Mouse (Mus musculus) CH12.LX (cell line): ENCODE measurements at regions not wholly inside any gene's neighbourhood (a gene's known extent, or its start where the extent isn't known, plus 50 kb on each side); places are given as distances from the start of the nearest gene placed in this dataset.

Experiments used
- DNase-seq: peaks from one replicate; pipeline ENCODE4 v3.0.0-alpha.2; 2013; ENCODE audit errors: extremely low read depth
- H3K27ac ChIP-seq: 2 replicates; pipeline ENCODE4 v1.5.1; 2012; ENCODE audit warnings: low read depth, mild to moderate bottlenecking, control low read depth, moderate library complexity; ENCODE audit not compliant: insufficient read depth
- H3K27me3 ChIP-seq: replicated peaks from 2 replicates; pipeline ENCODE3; 2012; ENCODE audit warnings: inconsistent platforms
- H3K36me3 ChIP-seq, 2 experiments: replicated peaks in 1 of 2; 2 replicates each; pipeline versions ENCODE3 to v1.6.1; 2012; ENCODE audit warnings: inconsistent platforms in 1 of 2, low read length in 1 of 2, mild to moderate bottlenecking in 1 of 2, mixed read lengths in 1 of 2, moderate library complexity in 1 of 2; ENCODE audit not compliant: control insufficient read depth in 1 of 2, insufficient read depth in 1 of 2
- H3K4me1 ChIP-seq, 2 experiments: 2 replicates each; pipeline ENCODE4 v1.6.1; 2012; ENCODE audit warnings: inconsistent platforms in 1 of 2, moderate library complexity in 1 of 2; ENCODE audit not compliant: insufficient read depth in 2 of 2, control insufficient read depth in 1 of 2
- H3K4me2 ChIP-seq: 2 replicates; pipeline ENCODE4 v1.6.1; 2012; ENCODE audit warnings: low read depth, mild to moderate bottlenecking, control low read depth; ENCODE audit not compliant: poor library complexity, insufficient read depth, severe bottlenecking
- H3K4me3 ChIP-seq, 3 experiments: fragments of 150-350 bp in 1 of 3; sonication (generic) in 1 of 3; replicated peaks in 1 of 3; 2 replicates each; pipeline versions ENCODE3 to v1.5.1; 2011 to 2012; ENCODE audit warnings: low read depth in 2 of 3, low read length in 2 of 3, mild to moderate bottlenecking in 2 of 3, moderate library complexity in 2 of 3, control low read depth in 1 of 3, improper control_type of control experiment in 1 of 3, inconsistent platforms in 1 of 3, mixed read lengths in 1 of 3; ENCODE audit not compliant: poor library complexity in 1 of 3
- H3K79me2 ChIP-seq: replicated peaks from 2 replicates; pipeline ENCODE4 v1.6.1; 2012; ENCODE audit warnings: mild to moderate bottlenecking, moderate library complexity; ENCODE audit not compliant: control insufficient read depth, poor library complexity, insufficient read depth, severe bottlenecking; ENCODE audit errors: extremely low read depth
- H3K9ac ChIP-seq: 2 replicates; pipeline ENCODE4 v1.6.1; 2012; ENCODE audit warnings: low read depth, mild to moderate bottlenecking, control low read depth, moderate library complexity; ENCODE audit not compliant: insufficient read depth
- H3K9me3 ChIP-seq: replicated peaks from 2 replicates; pipeline ENCODE3; 2012; ENCODE audit warnings: low read length, inconsistent platforms, mixed read lengths
- CHD2 ChIP-seq: IDR thresholded peaks from 2 replicates; pipeline ENCODE4 v1.6.1; 2011; ENCODE audit warnings: low read length, improper control_type of control experiment
- CTCF ChIP-seq, 2 experiments: IDR thresholded peaks in 1 of 2; conservative IDR thresholded peaks in 1 of 2; 2 replicates each; pipeline ENCODE4 v1.5.1; 2011 to 2012; ENCODE audit warnings: low read depth in 2 of 2, low read length in 2 of 2, improper control_type of control experiment in 1 of 2, inconsistent platforms in 1 of 2, mild to moderate bottlenecking in 1 of 2, moderate library complexity in 1 of 2
- ELF1 ChIP-seq: IDR thresholded peaks from 2 replicates; pipeline ENCODE4 v1.6.1; 2014; ENCODE audit warnings: low read depth, mild to moderate bottlenecking, inconsistent platforms, low read length, improper control_type of control experiment
- HCFC1 ChIP-seq: IDR thresholded peaks from 2 replicates; pipeline ENCODE4 v1.6.1; 2012; ENCODE audit warnings: low read depth, mild to moderate bottlenecking, inconsistent platforms, low read length, improper control_type of control experiment
- JUN ChIP-seq: IDR thresholded peaks from 2 replicates; pipeline ENCODE4 v1.6.1; 2011; ENCODE audit warnings: low read depth, mild to moderate bottlenecking, low read length, improper control_type of control experiment, moderate library complexity; ENCODE audit not compliant: insufficient read depth
- MAX ChIP-seq: IDR thresholded peaks from 2 replicates; pipeline ENCODE4 v1.6.1; 2011; ENCODE audit warnings: low read length, improper control_type of control experiment
- MEF2A ChIP-seq: IDR thresholded peaks from 2 replicates; pipeline ENCODE4 v1.6.1; 2014; ENCODE audit warnings: low read depth, mild to moderate bottlenecking, inconsistent platforms, low read length, improper control_type of control experiment, borderline replicate concordance
- NELFE ChIP-seq: IDR thresholded peaks from 2 replicates; pipeline ENCODE4 v1.6.1; 2011; ENCODE audit warnings: low read depth, low read length, improper control_type of control experiment
- POLR2AphosphoS2 ChIP-seq: IDR thresholded peaks from 2 replicates; pipeline ENCODE4 v1.6.1; 2011; ENCODE audit warnings: low read depth, low read length, improper control_type of control experiment
- SIN3A ChIP-seq: IDR thresholded peaks from 2 replicates; pipeline ENCODE4 v1.6.1; 2012; ENCODE audit warnings: low read length, improper control_type of control experiment, inconsistent platforms
- SMC3 ChIP-seq: IDR thresholded peaks from 2 replicates; pipeline ENCODE4 v1.6.1; 2011; ENCODE audit warnings: low read depth, low read length, improper control_type of control experiment
- TBP ChIP-seq: conservative IDR thresholded peaks from 2 replicates; pipeline ENCODE4 v1.6.1; 2011; ENCODE audit warnings: low read depth, low read length, improper control_type of control experiment
- ZC3H11A ChIP-seq: IDR thresholded peaks from 2 replicates; pipeline ENCODE4 v1.6.1; 2012; ENCODE audit warnings: low read depth, mild to moderate bottlenecking, inconsistent platforms, low read length, improper control_type of control experiment
- ZKSCAN1 ChIP-seq: IDR thresholded peaks from 2 replicates; pipeline ENCODE4 v1.6.1; 2012; ENCODE audit warnings: low read depth, inconsistent platforms, low read length, improper control_type of control experiment, borderline replicate concordance
- ZMIZ1 ChIP-seq: IDR thresholded peaks from 2 replicates; pipeline ENCODE4 v1.6.1; 2012; ENCODE audit warnings: low read depth, mild to moderate bottlenecking, inconsistent platforms, low read length, improper control_type of control experiment
- dilution Hi-C: fragments of 300-500 bp; cut with MboI; formaldehyde crosslinking; loops from 2 replicates; pipeline ENCODE4 v1.14.3; 2020; ENCODE audit warnings: low sequenced_read_pairs; ENCODE audit not compliant: extremely low pct_unique_long_range_greater_than_20kb, extremely low pct_ligation_motif_present
- in situ Hi-C: fragments of 300-500 bp; cut with MboI; formaldehyde crosslinking; loops from 3 replicates; pipeline ENCODE4 v1.14.3; 2019; ENCODE audit warnings: low sequenced_read_pairs, low pct_ligation_motif_present, low pct_unique_long_range_greater_than_20kb, mixed read lengths

GRCm38 (mm10) chr13:60511628-60512027, 90.1 kb upstream of the Dapk1 start:
- in situ Hi-C loops (no loop called here), dilution Hi-C loops (no loop called here)
- Histone ChIP-seq H3K4me2 (no peak overlapping the region), H3K4me3 (no peak overlapping the region), H3K79me2 (no peaks in the 10 kb centered on the region), H3K9me3 (peaks cover 72% of the 10 kb centered on the region), H3K4me1 (no peaks in the 10 kb centered on the region), H3K36me3 (no peaks in the 10 kb centered on the region), H3K9ac (no peak overlapping the region), H3K27ac (no peak overlapping the region), H3K27me3 (no peaks in the 10 kb centered on the region)
- no peak for DNase-seq
- TF ChIP-seq MEF2A (no peak), MAX (no peak), HCFC1 (no peak)

GRCm38 (mm10) chr13:60513756-60514155, 88.0 kb upstream of the Dapk1 start:
- H3K4me1 ChIP-seq = no peaks in the 10 kb centered on the region
- no peak overlapping the region for H3K4me2 ChIP-seq
- H3K79me2 ChIP-seq = no peaks in the 10 kb centered on the region
- H3K27ac ChIP-seq = no peak overlapping the region
- H3K9ac ChIP-seq = no peak overlapping the region
- in situ Hi-C loops (no loop called here), dilution Hi-C loops (no loop called here)
- H3K36me3 ChIP-seq = no peaks in the 10 kb centered on the region
- no peak for DNase-seq
- no peak for TF ChIP-seq JUN
- TF ChIP-seq CTCF (conservative IDR thresholded peaks at IDR 0.05 in 1 of 2, IDR thresholded peaks at IDR 0.05 in 1 of 2; ENCODE audit: low read depth in 2 of 2, low read length in 2 of 2) = no peak
- no peak for TF ChIP-seq CHD2
- no peak for TF ChIP-seq ZKSCAN1
- TF ChIP-seq NELFE = no peak
- no peak overlapping the region for H3K4me3 ChIP-seq
- no peaks in the 10 kb centered on the region for H3K27me3 ChIP-seq
- H3K9me3 ChIP-seq = peaks cover 78% of the 10 kb centered on the region

GRCm38 (mm10) chr13:60514806-60515205, 86.9 kb upstream of the Dapk1 start:
- dilution Hi-C loops = no loop called here
- TF ChIP-seq ZMIZ1 = no peak
- TF ChIP-seq ELF1 = no peak
- no peak for TF ChIP-seq SMC3
- no peak for TF ChIP-seq NELFE
- no peak for TF ChIP-seq SIN3A
- TF ChIP-seq MEF2A = no peak
- TF ChIP-seq POLR2AphosphoS2 = no peak
- no peak for TF ChIP-seq ZC3H11A
- TF ChIP-seq TBP = no peak
- TF ChIP-seq, all 38 proteins: peak for 0
- no peaks in the 10 kb centered on the region for H3K36me3 ChIP-seq
- H3K27ac ChIP-seq = no peak overlapping the region
- H3K27me3 ChIP-seq = no peaks in the 10 kb centered on the region
- no peak overlapping the region for H3K4me2 ChIP-seq
- no peak overlapping the region for H3K9ac ChIP-seq
- in situ Hi-C loops = no loop called here
- H3K4me3 ChIP-seq = no peak overlapping the region
- H3K79me2 ChIP-seq = no peaks in the 10 kb centered on the region
- peaks cover 74% of the 10 kb centered on the region for H3K9me3 ChIP-seq
- no peak for DNase-seq
- H3K4me1 ChIP-seq = no peaks in the 10 kb centered on the region
